Mouse (Mus musculus): ENCODE measurements around the gene Atp5d. TPM values are rescaled to one million over a fixed set of nuclear protein-coding genes. Genes with fewer than 3 reads are reported as not detected.

Gene Atp5d
- polyA plus RNA-seq, 1 experiment = 1,163 TPM

DNA sequence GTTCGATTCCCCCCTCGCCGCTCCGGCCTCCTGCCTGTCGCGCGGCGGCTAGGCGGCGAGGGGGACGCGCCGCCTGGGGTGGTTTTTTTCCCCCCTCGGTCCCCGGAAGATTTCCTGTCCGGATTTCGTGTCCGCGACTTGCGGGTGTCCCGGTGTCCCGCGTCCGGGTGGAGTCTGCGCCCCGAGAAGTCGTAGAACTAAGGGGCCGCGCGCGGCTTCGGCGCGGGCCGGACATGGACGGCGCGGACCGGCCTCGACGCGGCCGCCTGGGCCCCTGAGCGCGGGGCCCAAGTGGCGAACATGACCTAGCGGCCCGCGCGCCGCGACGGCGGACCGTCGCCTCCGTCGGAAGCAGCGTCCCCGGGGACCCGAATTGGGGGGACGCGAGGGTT lies 22.5 kb upstream of the Atp5d start:
- WGBS = under 1% methylated on average over 63 of the region's 63 CpGs
- peak overlapping the region; percentile 13; the same call in 1 of the 2 replicates for H3K27ac ChIP-seq (ENCODE audit: control insufficient read depth, insufficient read depth, low read length)
- no peaks in the 10 kb centered on the region for H3K27me3 ChIP-seq (ENCODE audit: control insufficient read depth, insufficient read depth, low read length)

GRCm38 (mm10) chr10:80116563-80116926 lies 21.9 kb upstream of the Atp5d start:
- Histone ChIP-seq H3K27me3 (ENCODE audit: control insufficient read depth, insufficient read depth, low read length) (no peaks in the 10 kb centered on the region), H3K4me3 (ENCODE audit: control insufficient read depth, insufficient read depth, low read length) (peak overlapping the region; percentile 73), H3K27ac (ENCODE audit: control insufficient read depth, insufficient read depth, low read length) (peak overlapping the region; percentile 11; the same call in 1 of the 2 replicates), H3K36me3 (ENCODE audit: control insufficient read depth, insufficient read depth, low read length) (no peaks in the 10 kb centered on the region), H3K4me1 (replicated peaks; ENCODE audit: control insufficient read depth, insufficient read depth, low read length) (peaks cover 29% of the 10 kb centered on the region)
- no peak for TF ChIP-seq POLR2A (IDR thresholded peaks at IDR 0.05; ENCODE audit: control insufficient read depth, extremely low read depth, insufficient read depth, low read length, poor library complexity)
- TF ChIP-seq CTCF (IDR thresholded peaks at IDR 0.05; ENCODE audit: borderline replicate concordance, control insufficient read depth, extremely low read depth, insufficient read depth, low read length, poor library complexity) = no peak
- DNase-seq = no peak
- WGBS = under 1% methylated on average over 27 of the region's 27 CpGs

More for the DNA sequence above, 22.5 kb upstream of the Atp5d start:
- TF ChIP-seq CTCF (IDR thresholded peaks at IDR 0.05; ENCODE audit: borderline replicate concordance, control insufficient read depth, extremely low read depth, insufficient read depth, low read length, poor library complexity) = no peak
- TF ChIP-seq POLR2A (IDR thresholded peaks at IDR 0.05; ENCODE audit: control insufficient read depth, extremely low read depth, insufficient read depth, low read length, poor library complexity) = no peak
- peak overlapping the region; percentile 73 for H3K4me3 ChIP-seq (ENCODE audit: control insufficient read depth, insufficient read depth, low read length)
- DNase-seq = no peak
- peaks cover 29% of the 10 kb centered on the region for H3K4me1 ChIP-seq (replicated peaks; ENCODE audit: control insufficient read depth, insufficient read depth, low read length)
- H3K36me3 ChIP-seq (ENCODE audit: control insufficient read depth, insufficient read depth, low read length) = no peaks in the 10 kb centered on the region

DNA sequence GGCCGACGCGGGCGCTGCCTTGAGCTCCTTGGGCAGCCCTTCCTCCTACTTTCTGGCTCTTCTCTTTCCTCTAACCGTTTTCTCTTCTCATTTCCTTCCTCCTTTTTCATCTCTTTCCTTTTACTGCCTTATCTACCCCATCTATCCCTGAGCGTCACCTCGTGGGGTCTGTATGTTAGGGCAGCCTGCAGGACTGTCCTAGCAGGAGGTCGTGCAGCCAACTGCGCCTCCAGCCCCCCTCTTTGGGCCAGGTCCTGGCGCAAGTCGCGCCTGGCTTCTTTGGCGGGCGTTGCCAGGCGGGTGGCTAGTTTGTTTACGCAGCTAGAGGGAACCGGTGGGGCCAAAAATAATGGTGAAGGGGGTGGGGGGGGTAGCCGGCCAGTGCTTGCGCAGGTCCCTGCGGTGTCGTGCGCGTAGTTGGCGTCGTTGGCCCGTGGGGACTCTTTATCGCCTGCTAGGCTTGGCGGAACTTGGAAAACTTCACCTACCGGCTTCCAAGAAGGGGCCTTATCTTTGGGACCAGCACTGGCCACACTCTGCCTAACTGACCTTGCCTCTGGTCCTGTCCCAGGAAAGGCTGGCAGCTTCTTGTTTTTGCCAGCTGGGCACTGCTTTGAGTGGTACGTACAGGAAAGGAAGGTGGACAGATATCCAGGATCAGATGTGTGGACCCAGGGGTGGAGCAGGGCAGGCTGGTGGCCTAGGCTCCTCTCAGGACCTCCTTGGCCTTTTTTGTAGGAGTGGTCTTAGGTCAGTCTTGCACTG lies 21.3 kb upstream of the Atp5d start:
- no peaks in the 10 kb centered on the region for H3K27me3 ChIP-seq (ENCODE audit: control insufficient read depth, insufficient read depth, low read length)
- no peak for TF ChIP-seq CTCF (IDR thresholded peaks at IDR 0.05; ENCODE audit: borderline replicate concordance, control insufficient read depth, extremely low read depth, insufficient read depth, low read length, poor library complexity)
- TF ChIP-seq POLR2A (IDR thresholded peaks at IDR 0.05; ENCODE audit: control insufficient read depth, extremely low read depth, insufficient read depth, low read length, poor library complexity) = no peak
- peaks cover 29% of the 10 kb centered on the region for H3K4me1 ChIP-seq (replicated peaks; ENCODE audit: control insufficient read depth, insufficient read depth, low read length)
- no peak for DNase-seq
- H3K27ac ChIP-seq (ENCODE audit: control insufficient read depth, insufficient read depth, low read length) = peak overlapping the region; percentile 50
- H3K4me3 ChIP-seq (ENCODE audit: control insufficient read depth, insufficient read depth, low read length) = peak overlapping the region; percentile 73
- no peaks in the 10 kb centered on the region for H3K36me3 ChIP-seq (ENCODE audit: control insufficient read depth, insufficient read depth, low read length)
- 3% methylated on average over 30 of the region's 30 CpGs for WGBS

GRCm38 (mm10) chr10:80117736-80118135 lies 20.7 kb upstream of the Atp5d start:
- H3K4me1 ChIP-seq (replicated peaks; ENCODE audit: control insufficient read depth, insufficient read depth, low read length) = peaks cover 29% of the 10 kb centered on the region
- DNase-seq = no peak
- 3% methylated on average over 1 of the region's 1 CpGs for WGBS
- no peaks in the 10 kb centered on the region for H3K27me3 ChIP-seq (ENCODE audit: control insufficient read depth, insufficient read depth, low read length)
- H3K36me3 ChIP-seq (ENCODE audit: control insufficient read depth, insufficient read depth, low read length) = no peaks in the 10 kb centered on the region
- H3K27ac ChIP-seq (ENCODE audit: control insufficient read depth, insufficient read depth, low read length) = peak overlapping the region; percentile 50
- 0 out of 2 replicates have a peak, but pooled peaks have one; percentile 29 for TF ChIP-seq POLR2A (IDR thresholded peaks at IDR 0.05; ENCODE audit: control insufficient read depth, extremely low read depth, insufficient read depth, low read length, poor library complexity)
- no peak for TF ChIP-seq CTCF (IDR thresholded peaks at IDR 0.05; ENCODE audit: borderline replicate concordance, control insufficient read depth, extremely low read depth, insufficient read depth, low read length, poor library complexity)
- H3K4me3 ChIP-seq (ENCODE audit: control insufficient read depth, insufficient read depth, low read length) = peak overlapping the region; percentile 73

DNA sequence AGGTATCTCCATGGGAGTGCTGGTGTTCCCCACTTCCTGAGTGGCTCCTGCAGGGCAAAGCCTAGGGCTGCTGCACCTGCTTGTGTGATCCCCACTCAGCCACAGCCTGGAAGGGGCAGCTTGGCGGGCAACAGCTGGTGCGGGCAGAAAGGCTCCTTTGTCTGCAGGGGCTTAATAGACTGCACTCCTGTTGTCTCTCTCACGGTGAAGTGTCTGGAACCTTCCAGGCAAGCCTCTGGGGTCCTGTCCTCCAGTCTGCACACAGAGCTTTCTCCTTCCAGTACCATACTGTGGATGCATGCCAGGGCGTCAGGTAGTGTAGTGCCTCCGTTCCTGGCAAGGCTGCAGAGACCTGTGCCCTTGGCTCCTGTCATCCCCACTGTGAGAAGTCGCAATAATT lies 19.9 kb upstream of the Atp5d start:
- WGBS = 43% methylated on average over 6 of the region's 6 CpGs
- Histone ChIP-seq H3K27ac (ENCODE audit: control insufficient read depth, insufficient read depth, low read length) (0 out of 2 replicates have a peak overlapping the region, but pooled peaks have one; percentile 1), H3K27me3 (ENCODE audit: control insufficient read depth, insufficient read depth, low read length) (no peaks in the 10 kb centered on the region), H3K4me1 (replicated peaks; ENCODE audit: control insufficient read depth, insufficient read depth, low read length) (peaks cover 29% of the 10 kb centered on the region), H3K4me3 (ENCODE audit: control insufficient read depth, insufficient read depth, low read length) (no peak overlapping the region), H3K36me3 (ENCODE audit: control insufficient read depth, insufficient read depth, low read length) (no peaks in the 10 kb centered on the region)
- no peak for TF ChIP-seq POLR2A (IDR thresholded peaks at IDR 0.05; ENCODE audit: control insufficient read depth, extremely low read depth, insufficient read depth, low read length, poor library complexity)
- DNase-seq = no peak

DNA sequence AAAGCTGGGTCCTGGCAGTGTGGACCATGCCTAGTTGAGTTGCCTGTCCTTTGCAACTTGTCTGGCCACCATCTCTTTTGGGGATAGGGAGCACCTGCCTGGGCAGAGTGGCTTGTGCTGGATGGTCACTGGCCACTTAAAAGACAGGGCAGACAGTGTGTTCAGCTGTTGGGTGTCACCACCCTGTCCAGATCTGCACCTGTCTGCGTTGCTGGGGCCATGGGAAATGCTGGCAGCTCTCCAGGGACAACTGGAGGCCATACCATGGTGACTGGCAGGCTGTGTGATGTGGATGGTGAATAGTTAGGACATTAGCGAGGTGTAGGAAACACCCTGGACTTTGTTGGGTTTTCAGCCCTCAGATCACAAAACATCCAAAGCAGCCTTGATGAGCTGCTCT lies 18.3 kb upstream of the Atp5d start:
- H3K4me3 ChIP-seq (ENCODE audit: control insufficient read depth, insufficient read depth, low read length) = no peak overlapping the region

More for the DNA sequence above, 18.3 kb upstream of the Atp5d start:
- H3K36me3 ChIP-seq (ENCODE audit: control insufficient read depth, insufficient read depth, low read length) = no peaks in the 10 kb centered on the region
- WGBS = 81% methylated on average over 2 of the region's 2 CpGs
- peaks cover 25% of the 10 kb centered on the region for H3K4me1 ChIP-seq (replicated peaks; ENCODE audit: control insufficient read depth, insufficient read depth, low read length)
- no peak for DNase-seq
- no peaks in the 10 kb centered on the region for H3K27me3 ChIP-seq (ENCODE audit: control insufficient read depth, insufficient read depth, low read length)
- TF ChIP-seq POLR2A (IDR thresholded peaks at IDR 0.05; ENCODE audit: control insufficient read depth, extremely low read depth, insufficient read depth, low read length, poor library complexity) = no peak
- no peak for TF ChIP-seq CTCF (IDR thresholded peaks at IDR 0.05; ENCODE audit: borderline replicate concordance, control insufficient read depth, extremely low read depth, insufficient read depth, low read length, poor library complexity)
- H3K27ac ChIP-seq (ENCODE audit: control insufficient read depth, insufficient read depth, low read length) = no peak overlapping the region
